8 mouse cellular contexts compared by ENCODE assay signal in genomic region chr11:85841980-85842379, GRCm38 (mm10). TPM values are rescaled to one million over a fixed set of nuclear protein-coding genes. Genes with fewer than 3 reads are reported as not detected.
DNase-seq lines count a peak whose midpoint lies in the region; ATAC-seq lines count a peak whose summit lies in the region.

No protein-coding gene starts in this region.

- H3K4me3 ChIP-seq in embryonic facial prominence, embryonic 12.5 days: peak overlapping the region; percentile 54
- peak overlapping the region; percentile 48 for H3K4me3 ChIP-seq in heart, embryonic 16.5 days (ENCODE audit: low read length)

- H3K4me1 ChIP-seq in embryonic facial prominence, embryonic 12.5 days: peaks cover 31% of the 10 kb centered on the region
- H3K4me1 ChIP-seq in heart, embryonic 16.5 days (ENCODE audit: control insufficient read depth, insufficient read depth, low read length): peaks cover 28% of the 10 kb centered on the region

- H3K4me2 ChIP-seq in embryonic facial prominence, embryonic 12.5 days (replicated peaks): peak overlapping the region; percentile 72
- peak overlapping the region; percentile 71 for H3K4me2 ChIP-seq in heart, embryonic 16.5 days (ENCODE audit: low read depth, low read length)

- H3K27ac ChIP-seq in embryonic facial prominence, embryonic 12.5 days: peak overlapping the region; percentile 98
- no peak overlapping the region for H3K27ac ChIP-seq in heart, embryonic 16.5 days (ENCODE audit: low read length)

- no peaks in the 10 kb centered on the region for H3K9me3 ChIP-seq in embryonic facial prominence, embryonic 12.5 days
- H3K9me3 ChIP-seq in heart, embryonic 16.5 days (replicated peaks; ENCODE audit: control insufficient read depth, low read length): no peaks in the 10 kb centered on the region

- H3K36me3 ChIP-seq in embryonic facial prominence, embryonic 12.5 days: peaks cover 18% of the 10 kb centered on the region
- H3K36me3 ChIP-seq in heart, embryonic 16.5 days (ENCODE audit: control insufficient read depth, insufficient read depth): no peaks in the 10 kb centered on the region

- H3K9ac ChIP-seq in embryonic facial prominence, embryonic 12.5 days: peak overlapping the region; percentile 99
- peak overlapping the region; percentile 67 for H3K9ac ChIP-seq in heart, embryonic 16.5 days (ENCODE audit: low read length)

- DNase-seq in urinary bladder, adult 2 months (ENCODE audit: low spot score): peak; percentile 62
- DNase-seq in urinary bladder, postnatal 10 days (ENCODE audit: low spot score): no peak
- DNase-seq in kidney, postnatal 14 days: peak; percentile 84
- peak; percentile 89 for DNase-seq in mesoderm, embryonic 11.5 days (ENCODE audit: low read depth, low spot score)
- peak; percentile 55 to 84 for DNase-seq in spleen, postnatal 4 days (ENCODE audit: low spot score in 2 of 2)
- no peak for DNase-seq in frontal cortex, postnatal 25 days (ENCODE audit: low spot score in 2 of 2)

- peak; percentile 19 for ATAC-seq in embryonic facial prominence, embryonic 12.5 days (ENCODE audit: insufficient number of reproducible peaks, insufficient read depth, low FRiP score, low TSS enrichment)
- ATAC-seq in heart, embryonic 16.5 days (replicated peaks; ENCODE audit: extremely low read depth, insufficient read depth, low FRiP score): peak; percentile 52

- WGBS in embryonic facial prominence, embryonic 12.5 days: 0% methylated on average over 31 of the region's 32 CpGs
- WGBS in heart, embryonic 16.5 days: under 1% methylated on average over 32 of the region's 32 CpGs

- H3K27me3 ChIP-seq in embryonic facial prominence, embryonic 12.5 days: peaks cover 37% of the 10 kb centered on the region
- H3K27me3 ChIP-seq in heart, embryonic 16.5 days (ENCODE audit: control insufficient read depth, insufficient read depth, low read length): peaks cover 55% of the 10 kb centered on the region

RNA-seq across cellular contexts. Expression of gene Gm11444, which starts 8.2 kb away (rescaled TPM):
- polyA plus RNA-seq in urinary bladder, adult 2 months (2012; rRNA removed): not detected in 2 replicates
- 0.43 TPM in 1 of 2 replicates, not detected in the other for polyA plus RNA-seq in embryonic facial prominence, embryonic 12.5 days (2016; fragmentation: Nextera tagmentation; extraction: Ambion mirVana)
- polyA plus RNA-seq in heart, embryonic 16.5 days (2015; fragmentation: Nextera tagmentation; extraction: Ambion mirVana): not detected in 2 replicates

RNA-seq across cellular contexts. Expression of gene Tbx2, which starts 9.6 kb away (rescaled TPM):
- polyA plus RNA-seq in urinary bladder, adult 2 months (2012; rRNA removed): 130 and 133 TPM in 2 replicates
- polyA plus RNA-seq in embryonic facial prominence, embryonic 12.5 days (2016; fragmentation: Nextera tagmentation; extraction: Ambion mirVana): 20.5 and 21.6 TPM in 2 replicates
- 1.4 and 3.3 TPM in 2 replicates for polyA plus RNA-seq in heart, embryonic 16.5 days (2015; fragmentation: Nextera tagmentation; extraction: Ambion mirVana)

RNA-seq across cellular contexts. Expression of gene Tbx4, which starts 44.2 kb away (rescaled TPM):
- polyA plus RNA-seq in urinary bladder, adult 2 months (2012; rRNA removed): 17.1 and 23.1 TPM in 2 replicates
- polyA plus RNA-seq in embryonic facial prominence, embryonic 12.5 days (2016; fragmentation: Nextera tagmentation; extraction: Ambion mirVana): 2.2 and 2.4 TPM in 2 replicates
- polyA plus RNA-seq in heart, embryonic 16.5 days (2015; fragmentation: Nextera tagmentation; extraction: Ambion mirVana): 0.72 and 5.0 TPM in 2 replicates

Comparison
In these comparisons a context has a peak if more than half of its experiments do, and no peak if none do; other contexts are left out.
1. DNase-seq: peak in urinary bladder, adult 2 months (single experiment), kidney, postnatal 14 days (single experiment), mesoderm, embryonic 11.5 days (single experiment) and spleen, postnatal 4 days (2 of 2); none in urinary bladder, postnatal 10 days (single experiment) and frontal cortex, postnatal 25 days (0 of 2).